Mouse (Mus musculus) ovary, adult 2 months (tissue): ENCODE measurements around the gene Zan. TPM values are rescaled to one million over a fixed set of nuclear protein-coding genes. Genes with fewer than 3 reads are reported as not detected.

ENCODE experiments used
- polyA plus RNA-seq: library from polyadenylated mRNA; depleted of rRNA; stranded (reverse); fragments of >200 nt; gene quantifications from 2 replicates; pipeline ENCODE4 v1.2.3, GENCODE M21; 2012; rRNA removed

Zan gene
- polyA plus RNA-seq = 0.28 and 0.45 TPM in 2 replicates

GRCm38 (mm10) chr5:137476964-137477363 is at the start of gene Zan:
Zan (minus strand) TSS chr5:137477064.

GRCm38 (mm10) chr5:137518436-137518835 is 41.6 kb upstream of the Zan start, which contains the start of gene Gigyf1:
Gigyf1 (plus strand) TSS chr5:137518548.

GRCm38 (mm10) chr5:137501709-137502666 is 25.1 kb upstream of the Zan start, which contains the start of gene Pop7:
Pop7 (minus strand) TSS chr5:137502518.

DNA sequence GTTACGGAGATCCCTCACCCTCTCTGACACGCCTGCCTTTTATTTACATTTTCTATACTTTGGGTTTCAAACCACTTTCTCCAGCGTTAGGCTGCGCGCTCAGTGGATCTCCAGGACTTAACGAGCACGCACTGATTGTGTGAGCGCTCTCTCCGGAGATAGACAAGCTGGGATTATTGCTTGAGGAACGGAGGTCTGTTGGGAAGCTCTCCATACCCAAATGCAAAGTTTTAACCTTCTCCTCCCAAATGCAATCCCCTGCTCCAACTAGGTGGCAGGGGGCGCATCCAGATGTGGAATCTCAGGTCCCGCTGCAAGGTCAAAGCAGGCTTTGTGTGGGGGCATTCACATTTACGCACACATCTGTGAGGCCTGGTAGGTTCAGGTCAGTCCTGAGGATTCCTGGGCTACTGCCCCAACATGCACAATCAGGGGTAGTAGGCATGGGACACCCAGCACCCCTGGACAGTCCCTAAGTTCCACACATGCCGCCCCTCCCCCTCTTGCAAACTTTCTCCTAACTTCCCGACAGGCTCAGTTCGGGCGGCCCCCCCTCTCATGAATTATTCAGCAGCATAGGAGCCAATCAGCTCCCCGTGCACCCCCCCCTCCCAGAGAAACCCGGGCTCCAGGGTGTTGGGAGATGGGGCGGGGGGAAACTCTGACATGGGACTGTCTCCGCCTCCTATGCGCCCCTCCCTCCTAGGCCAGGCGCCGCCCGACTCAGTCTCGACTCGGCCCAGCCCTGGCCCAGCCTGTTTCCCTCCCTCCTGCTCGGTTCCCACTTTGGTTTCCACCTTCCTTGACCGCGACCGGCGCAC is 127.3 kb downstream of the Zan start, which contains the start of gene Ephb4:
TSS of gene Ephb4 (plus strand) at position 726 of the 821 bp plus-strand sequence.

GRCm38 (mm10) chr5:137333512-137334174 is 143.2 kb downstream of the Zan start, which contains the start of gene Slc12a9:
Slc12a9 (minus strand) TSS chr5:137333597.

Other genes with a start within 250 kb of the Zan start
- gene Ache, start 189.5 kb downstream of the Zan start, polyA plus RNA-seq = 1.2 and 1.3 TPM in 2 replicates
- 12.0 and 14.2 TPM in 2 replicates for gene Ufsp1, start 182.4 kb downstream of the Zan start, polyA plus RNA-seq
- gene Srrt, start 169.4 kb downstream of the Zan start, polyA plus RNA-seq = 163 and 171 TPM in 2 replicates
- gene Trip6, start 162.7 kb downstream of the Zan start, polyA plus RNA-seq = 99.6 and 100.0 TPM in 2 replicates
- 33.8 and 36.0 TPM in 2 replicates for gene Slc12a9, start 143.5 kb downstream of the Zan start, polyA plus RNA-seq
- gene Ephb4, start 127.0 kb downstream of the Zan start, polyA plus RNA-seq = 77.9 and 78.8 TPM in 2 replicates
- 50.2 and 64.6 TPM in 2 replicates for gene Pop7, start 25.5 kb upstream of the Zan start, polyA plus RNA-seq
- gene Gigyf1, start 41.5 kb upstream of the Zan start, polyA plus RNA-seq = 49.3 and 49.4 TPM in 2 replicates
- 0.60 TPM in 1 of 2 replicates, not detected in the other for gene Epo, start 56.2 kb upstream of the Zan start, polyA plus RNA-seq
- 1,508 and 1,755 TPM in 2 replicates for gene Gnb2, start 56.4 kb upstream of the Zan start, polyA plus RNA-seq
- gene Actl6b, start 76.5 kb upstream of the Zan start, polyA plus RNA-seq = 0.08 TPM in 1 of 2 replicates, not detected in the other
- gene Tfr2, start 92.8 kb upstream of the Zan start, polyA plus RNA-seq = 1.9 TPM in 2 replicates
- 134 and 156 TPM in 2 replicates for gene Mospd3, start 124.0 kb upstream of the Zan start, polyA plus RNA-seq
- 434 and 514 TPM in 2 replicates for gene Pcolce, start 136.7 kb upstream of the Zan start, polyA plus RNA-seq
- 0.93 and 0.97 TPM in 2 replicates for gene Fbxo24, start 151.9 kb upstream of the Zan start, polyA plus RNA-seq
- 47.7 and 50.0 TPM in 2 replicates for gene Lrch4, start 152.1 kb upstream of the Zan start, polyA plus RNA-seq
- gene Gm20605, start 152.1 kb upstream of the Zan start, polyA plus RNA-seq = 33.5 and 36.4 TPM in 2 replicates
- gene Sap25, start 164.3 kb upstream of the Zan start, polyA plus RNA-seq = 94.8 and 112 TPM in 2 replicates
- gene Irs3, start 168.7 kb upstream of the Zan start, polyA plus RNA-seq = 7.2 and 7.5 TPM in 2 replicates
- 33.2 and 38.9 TPM in 2 replicates for gene Agfg2, start 207.7 kb upstream of the Zan start, polyA plus RNA-seq